Mouse (Mus musculus) heart, embryonic 16.5 days (tissue): Measurements from ENCODE around the gene Tmem72. TPM values are rescaled to one million over a fixed set of nuclear protein-coding genes. Genes with fewer than 3 reads are reported as not detected.
A peak's percentile ranks its signal among the peaks of the same experiment; 100 is the strongest.

Experiments
- ATAC-seq: fragments of 200-750 bp; cut with Nextera tagmentation; replicated peaks from 2 replicates; pipeline ENCODE4 v1.8.0; 2017; ENCODE audit warnings: moderate number of reproducible peaks; ENCODE audit not compliant: insufficient read depth, low FRiP score; ENCODE audit errors: extremely low read depth
- H3K27ac ChIP-seq: fragments of 300-500 bp; sonication (generic); 2 replicates; pipeline ENCODE4 v1.5.1; 2014; ENCODE audit warnings: mild to moderate bottlenecking, low read length, control low read depth, moderate library complexity
- H3K27me3 ChIP-seq: fragments of 300-500 bp; sonication (generic); 2 replicates; pipeline ENCODE4 v1.6.1; 2014; ENCODE audit warnings: low read length, mixed read lengths; ENCODE audit not compliant: control insufficient read depth, insufficient read depth
- H3K36me3 ChIP-seq: fragments of 300-500 bp; sonication (generic); 2 replicates; pipeline ENCODE4 v1.6.1; 2014; ENCODE audit not compliant: control insufficient read depth, insufficient read depth
- H3K4me1 ChIP-seq: fragments of 300-500 bp; sonication (generic); 2 replicates; pipeline ENCODE4 v1.6.1; 2014; ENCODE audit warnings: low read length, mixed read lengths; ENCODE audit not compliant: control insufficient read depth, insufficient read depth
- H3K4me2 ChIP-seq: fragments of 300-500 bp; sonication (generic); 2 replicates; pipeline ENCODE4 v1.6.1; 2014; ENCODE audit warnings: low read depth, mild to moderate bottlenecking, control low read depth, low read length
- H3K4me3 ChIP-seq: fragments of 300-500 bp; sonication (generic); 2 replicates; pipeline ENCODE4 v1.5.1; 2014; ENCODE audit warnings: mild to moderate bottlenecking, control low read depth, low read length
- H3K9ac ChIP-seq: fragments of 300-500 bp; sonication (generic); 2 replicates; pipeline ENCODE4 v1.6.1; 2014; ENCODE audit warnings: low read length, control low read depth
- H3K9me3 ChIP-seq: fragments of 300-500 bp; sonication (generic); replicated peaks from 2 replicates; pipeline ENCODE4 v1.6.1; 2016; ENCODE audit warnings: low read length; ENCODE audit not compliant: control insufficient read depth
- WGBS: fragments of 180-500 bp; shearing (Covaris S2); extraction: QIAGEN DNeasy Blood & Tissue Kit; methylation state at CpG from one replicate; pipeline ENCODE4 v1.1.7; 2014; 5-methylcytosine and 5-hydroxymethylcytosine counted together
- polyA plus RNA-seq: library from polyadenylated mRNA; unstranded; fragments of >200 nt; fragmentation: Nextera tagmentation; extraction: Ambion mirVana; gene quantifications from 2 replicates; pipeline ENCODE4 v1.2.1, GENCODE M21; 2015

The Tmem72 gene
- polyA plus RNA-seq, 1 experiment from 2014 or later, result 0.03 TPM

- Histone ChIP-seq H3K4me1 (peaks cover 22% of the 10 kb centered on the region), H3K4me2 (no peak overlapping the region), H3K9ac (no peak overlapping the region), H3K4me3 (no peak overlapping the region), H3K9me3 (no peaks in the 10 kb centered on the region), H3K27me3 (no peaks in the 10 kb centered on the region), H3K27ac (no peak overlapping the region), H3K36me3 (no peaks in the 10 kb centered on the region)
- ATAC-seq, result no peak
- 48% methylated on average over 4 of the region's 4 CpGs for WGBS
Measured at GRCm38 (mm10) chr6:116718920-116719319, 2.2 kb upstream of the Tmem72 start.

GRCm38 (mm10) chr6:116718361-116718760, 1.6 kb upstream of the Tmem72 start:
- Histone ChIP-seq H3K27ac (no peak overlapping the region), H3K27me3 (no peaks in the 10 kb centered on the region), H3K9me3 (no peaks in the 10 kb centered on the region), H3K9ac (no peak overlapping the region), H3K36me3 (no peaks in the 10 kb centered on the region), H3K4me1 (peaks cover 22% of the 10 kb centered on the region), H3K4me3 (no peak overlapping the region), H3K4me2 (no peak overlapping the region)
- 91% methylated on average over 4 of the region's 4 CpGs for WGBS
- no peak for ATAC-seq

- H3K9me3 ChIP-seq, result no peaks in the 10 kb centered on the region
- H3K36me3 ChIP-seq, result no peaks in the 10 kb centered on the region
- no peak overlapping the region for H3K4me3 ChIP-seq
- peaks cover 22% of the 10 kb centered on the region for H3K4me1 ChIP-seq
- H3K9ac ChIP-seq, result no peak overlapping the region
- WGBS, result 83% methylated on average over 7 of the region's 7 CpGs
- H3K4me2 ChIP-seq, result no peak overlapping the region
- no peak for ATAC-seq
- no peak overlapping the region for H3K27ac ChIP-seq
- H3K27me3 ChIP-seq, result no peaks in the 10 kb centered on the region
Measured at GRCm38 (mm10) chr6:116717851-116718250, 1.1 kb upstream of the Tmem72 start.

- Histone ChIP-seq H3K9me3 (no peaks in the 10 kb centered on the region), H3K36me3 (no peaks in the 10 kb centered on the region), H3K9ac (no peak overlapping the region), H3K4me2 (no peak overlapping the region), H3K4me3 (no peak overlapping the region), H3K27me3 (no peaks in the 10 kb centered on the region), H3K27ac (no peak overlapping the region; the same call in 1 of the 2 replicates), H3K4me1 (peaks cover 22% of the 10 kb centered on the region)
- no peak for ATAC-seq
- 59% methylated on average over 2 of the region's 2 CpGs for WGBS
Measured at GRCm38 (mm10) chr6:116715166-116715565, 1.5 kb downstream of the Tmem72 start.

- Histone ChIP-seq H3K36me3 (no peaks in the 10 kb centered on the region), H3K27me3 (no peaks in the 10 kb centered on the region), H3K27ac (no peak overlapping the region; the same call in 1 of the 2 replicates), H3K9ac (no peak overlapping the region), H3K4me2 (no peak overlapping the region), H3K4me1 (peaks cover 22% of the 10 kb centered on the region), H3K9me3 (no peaks in the 10 kb centered on the region), H3K4me3 (no peak overlapping the region)
- 64% methylated on average over 5 of the region's 5 CpGs for WGBS
- ATAC-seq, result peak; percentile 34; the same call in 1 of the 2 replicates
Measured at GRCm38 (mm10) chr6:116714576-116714975, 2.1 kb downstream of the Tmem72 start.

- Histone ChIP-seq H3K4me1 (peaks cover 20% of the 10 kb centered on the region), H3K9me3 (no peaks in the 10 kb centered on the region), H3K27me3 (no peaks in the 10 kb centered on the region), H3K4me2 (no peak overlapping the region), H3K4me3 (no peak overlapping the region), H3K36me3 (no peaks in the 10 kb centered on the region), H3K27ac (no peak overlapping the region), H3K9ac (no peak overlapping the region)
- ATAC-seq, result no peak
- WGBS, result 77% methylated on average over 3 of the region's 3 CpGs
Measured at GRCm38 (mm10) chr6:116713966-116714365, 2.7 kb downstream of the Tmem72 start.

GRCm38 (mm10) chr6:116712503-116712902, 4.2 kb downstream of the Tmem72 start:
- Histone ChIP-seq H3K36me3 (no peaks in the 10 kb centered on the region), H3K4me3 (no peak overlapping the region)
- 88% methylated on average over 3 of the region's 3 CpGs for WGBS

GRCm38 (mm10) chr6:116712062-116712461, 4.7 kb downstream of the Tmem72 start:
- Histone ChIP-seq H3K4me3 (no peak overlapping the region), H3K27ac (no peak overlapping the region), H3K27me3 (no peaks in the 10 kb centered on the region), H3K4me2 (no peak overlapping the region), H3K9ac (no peak overlapping the region), H3K36me3 (no peaks in the 10 kb centered on the region), H3K4me1 (peaks cover 17% of the 10 kb centered on the region), H3K9me3 (no peaks in the 10 kb centered on the region)
- 14% methylated on average over 5 of the region's 5 CpGs for WGBS
- ATAC-seq, result no peak

More at GRCm38 (mm10) chr6:116712503-116712902, 4.2 kb downstream of the Tmem72 start:
- Histone ChIP-seq H3K4me2 (no peak overlapping the region), H3K27ac (no peak overlapping the region), H3K27me3 (no peaks in the 10 kb centered on the region), H3K4me1 (peaks cover 17% of the 10 kb centered on the region), H3K9ac (no peak overlapping the region), H3K9me3 (no peaks in the 10 kb centered on the region)
- no peak for ATAC-seq

- no peaks in the 10 kb centered on the region for H3K27me3 ChIP-seq
- ATAC-seq, result no peak
- no peaks in the 10 kb centered on the region for H3K9me3 ChIP-seq
- no peak overlapping the region for H3K9ac ChIP-seq
- no peak overlapping the region for H3K27ac ChIP-seq
- no peaks in the 10 kb centered on the region for H3K36me3 ChIP-seq
- no peak overlapping the region for H3K4me2 ChIP-seq
- H3K4me3 ChIP-seq, result no peak overlapping the region
- no peaks in the 10 kb centered on the region for H3K4me1 ChIP-seq
- 75% methylated on average over 6 of the region's 6 CpGs for WGBS
Measured at GRCm38 (mm10) chr6:116704320-116704719, 12.4 kb downstream of the Tmem72 start.

GRCm38 (mm10) chr6:116700821-116701220, 15.9 kb downstream of the Tmem72 start:
- no peaks in the 10 kb centered on the region for H3K4me1 ChIP-seq

More at GRCm38 (mm10) chr6:116700821-116701220, 15.9 kb downstream of the Tmem72 start:
- H3K4me3 ChIP-seq, result no peak overlapping the region
- no peak overlapping the region for H3K27ac ChIP-seq
- no peaks in the 10 kb centered on the region for H3K9me3 ChIP-seq
- no peaks in the 10 kb centered on the region for H3K36me3 ChIP-seq
- no peak overlapping the region for H3K4me2 ChIP-seq
- no peaks in the 10 kb centered on the region for H3K27me3 ChIP-seq
- no peak overlapping the region for H3K9ac ChIP-seq
- no peak for ATAC-seq
